Mouse (Mus musculus): ENCODE measurements at regions not wholly inside any gene's neighbourhood (a gene's known extent, or its start where the extent isn't known, plus 50 kb on each side); places are given as distances from the start of the nearest gene placed in this dataset.
A peak's percentile ranks its signal among the peaks of the same experiment; 100 is the strongest.

- no peak overlapping the region for H3K9ac ChIP-seq
- no peak for ATAC-seq (ENCODE audit: borderline replicate concordance, extremely low read depth, low FRiP score, low TSS enrichment)
- no peaks in the 10 kb centered on the region for H3K9me3 ChIP-seq
- peaks cover 7% of the 10 kb centered on the region for H3K4me1 ChIP-seq
- no peaks in the 10 kb centered on the region for H3K36me3 ChIP-seq
- H3K4me3 ChIP-seq, result no peak overlapping the region
- no peak overlapping the region for H3K27ac ChIP-seq
- no peak overlapping the region for H3K4me2 ChIP-seq
- H3K27me3 ChIP-seq, result no peaks in the 10 kb centered on the region
- WGBS, result 68% methylated on average over 4 of the region's 4 CpGs
Observed at GRCm38 (mm10) chr10:42076711-42077110, 58.5 kb upstream of the Armc2 start.

GRCm38 (mm10) chr10:42075545-42075944 is 57.3 kb upstream of the Armc2 start:
- peaks cover 17% of the 10 kb centered on the region for H3K4me1 ChIP-seq
- no peak overlapping the region for H3K27ac ChIP-seq
- no peak overlapping the region for H3K4me3 ChIP-seq
- H3K9ac ChIP-seq, result no peak overlapping the region
- no peaks in the 10 kb centered on the region for H3K9me3 ChIP-seq
- no peaks in the 10 kb centered on the region for H3K27me3 ChIP-seq
- 38% methylated on average over 3 of the region's 6 CpGs for WGBS
- H3K36me3 ChIP-seq, result no peaks in the 10 kb centered on the region
- no peak overlapping the region for H3K4me2 ChIP-seq
- no peak for ATAC-seq (ENCODE audit: borderline replicate concordance, extremely low read depth, low FRiP score, low TSS enrichment)

GRCm38 (mm10) chr10:42072758-42073157 is 54.5 kb upstream of the Armc2 start:
- H3K4me1 ChIP-seq, result peaks cover 17% of the 10 kb centered on the region
- H3K27ac ChIP-seq, result peak overlapping the region; percentile 82
- 26% methylated on average over 9 of the region's 9 CpGs for WGBS
- no peaks in the 10 kb centered on the region for H3K27me3 ChIP-seq
- H3K9ac ChIP-seq, result no peak overlapping the region
- peak overlapping the region; percentile 17; the same call in 1 of the 2 replicates for H3K4me3 ChIP-seq
- no peaks in the 10 kb centered on the region for H3K9me3 ChIP-seq
- ATAC-seq (ENCODE audit: borderline replicate concordance, extremely low read depth, low FRiP score, low TSS enrichment), result peak; percentile 78; the same call in 1 of the 2 replicates
- peak overlapping the region; percentile 41 for H3K4me2 ChIP-seq
- no peaks in the 10 kb centered on the region for H3K36me3 ChIP-seq

- H3K9ac ChIP-seq, result no peak overlapping the region
- 0 out of 2 replicates have a peak, but pooled peaks have one; percentile 36 for ATAC-seq (ENCODE audit: borderline replicate concordance, extremely low read depth, low FRiP score, low TSS enrichment)
- H3K36me3 ChIP-seq, result no peaks in the 10 kb centered on the region
- no peaks in the 10 kb centered on the region for H3K9me3 ChIP-seq
- H3K27me3 ChIP-seq, result no peaks in the 10 kb centered on the region
- H3K4me2 ChIP-seq, result no peak overlapping the region
- 30% methylated on average over 3 of the region's 3 CpGs for WGBS
- peak overlapping the region; percentile 53; the same call in 1 of the 2 replicates for H3K27ac ChIP-seq
- H3K4me1 ChIP-seq, result peaks cover 17% of the 10 kb centered on the region
- H3K4me3 ChIP-seq, result no peak overlapping the region
Observed at GRCm38 (mm10) chr10:42072131-42072530, 53.9 kb upstream of the Armc2 start.

GRCm38 (mm10) chr10:42071404-42072024 is 53.3 kb upstream of the Armc2 start:
- WGBS, result 40% methylated on average over 8 of the region's 8 CpGs
- Histone ChIP-seq H3K9me3 (no peaks in the 10 kb centered on the region), H3K4me3 (no peak overlapping the region), H3K27ac (no peak overlapping the region), H3K4me2 (no peak overlapping the region), H3K36me3 (no peaks in the 10 kb centered on the region), H3K9ac (no peak overlapping the region), H3K4me1 (peaks cover 17% of the 10 kb centered on the region), H3K27me3 (no peaks in the 10 kb centered on the region)
- ATAC-seq (ENCODE audit: borderline replicate concordance, extremely low read depth, low FRiP score, low TSS enrichment), result no peak

GRCm38 (mm10) chr10:42070611-42071403 is 52.6 kb upstream of the Armc2 start:
- ATAC-seq (ENCODE audit: borderline replicate concordance, extremely low read depth, low FRiP score, low TSS enrichment), result no peak

GRCm38 (mm10) chr10:42069751-42070150 is 51.5 kb upstream of the Armc2 start:
- 76% methylated on average over 8 of the region's 8 CpGs for WGBS
- H3K36me3 ChIP-seq, result no peaks in the 10 kb centered on the region
- no peaks in the 10 kb centered on the region for H3K9me3 ChIP-seq
- H3K9ac ChIP-seq, result no peak overlapping the region
- H3K27ac ChIP-seq, result no peak overlapping the region
- no peak overlapping the region for H3K4me2 ChIP-seq
- no peak overlapping the region for H3K4me3 ChIP-seq
- no peaks in the 10 kb centered on the region for H3K27me3 ChIP-seq
- ATAC-seq (ENCODE audit: borderline replicate concordance, extremely low read depth, low FRiP score, low TSS enrichment), result no peak
- H3K4me1 ChIP-seq, result peaks cover 17% of the 10 kb centered on the region

More at GRCm38 (mm10) chr10:42070611-42071403, 52.6 kb upstream of the Armc2 start:
- Histone ChIP-seq H3K4me3 (no peak overlapping the region), H3K36me3 (no peaks in the 10 kb centered on the region), H3K9me3 (no peaks in the 10 kb centered on the region), H3K4me1 (peaks cover 17% of the 10 kb centered on the region), H3K27me3 (no peaks in the 10 kb centered on the region), H3K9ac (no peak overlapping the region), H3K27ac (no peak overlapping the region), H3K4me2 (no peak overlapping the region)
- WGBS, result 21% methylated on average over 10 of the region's 10 CpGs

- H3K4me2 ChIP-seq, result no peak overlapping the region
- H3K4me1 ChIP-seq, result peaks cover 17% of the 10 kb centered on the region
- no peaks in the 10 kb centered on the region for H3K36me3 ChIP-seq
- H3K9ac ChIP-seq, result no peak overlapping the region
- H3K9me3 ChIP-seq, result no peaks in the 10 kb centered on the region
- H3K4me3 ChIP-seq, result no peak overlapping the region
- WGBS, result 70% methylated on average over 2 of the region's 2 CpGs
- no peak overlapping the region for H3K27ac ChIP-seq
- H3K27me3 ChIP-seq, result no peaks in the 10 kb centered on the region
- ATAC-seq (ENCODE audit: borderline replicate concordance, extremely low read depth, low FRiP score, low TSS enrichment), result no peak
Observed at GRCm38 (mm10) chr10:42068497-42068896, 50.3 kb upstream of the Armc2 start.
